Mouse (Mus musculus): Measurements from ENCODE around the gene Slc35g3. TPM values are rescaled to one million over a fixed set of nuclear protein-coding genes. Genes with fewer than 3 reads are reported as not detected.

Slc35g3 gene
- total RNA-seq, 1 experiment from 2014 or later, result not detected

DNA sequence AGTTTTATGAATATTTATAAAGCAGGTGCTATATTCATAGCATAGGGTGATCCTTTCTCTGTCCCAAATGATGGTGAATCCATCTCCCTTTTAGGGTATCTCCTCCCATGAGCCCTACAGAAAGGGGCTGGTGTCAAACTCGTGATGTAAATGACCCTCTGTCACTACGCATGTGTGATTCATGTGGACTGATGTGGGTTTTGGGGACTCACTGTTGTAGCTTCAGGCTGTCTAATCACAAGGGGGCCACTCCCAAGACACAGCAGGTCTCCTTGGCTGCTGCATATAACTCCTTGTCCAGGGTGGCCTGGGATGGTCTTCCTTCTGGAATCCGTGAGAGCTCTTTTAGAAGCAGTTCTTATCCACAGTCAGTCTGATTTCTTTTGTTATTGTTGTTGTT is 51.3 kb downstream of the Slc35g3 start:
- no peak for ATAC-seq (replicated peaks; ENCODE audit: low read depth, poor library complexity, severe bottlenecking)

Other genes starting within 250 kb of the Slc35g3 start
- gene Dnah2, start 212.9 kb downstream of the Slc35g3 start, total RNA-seq (2017), result 0.68 TPM in 1 of 2 replicates, not detected in the other
- 0.55 TPM in 1 of 2 replicates, not detected in the other for gene Efnb3, start 201.8 kb downstream of the Slc35g3 start, total RNA-seq (2017)
- 5.0 and 8.0 TPM in 2 replicates for gene Wrap53, start 181.7 kb downstream of the Slc35g3 start, total RNA-seq (2017)
- gene Trp53, start 181.6 kb downstream of the Slc35g3 start, total RNA-seq (2017), result 78.8 and 104 TPM in 2 replicates
- gene Atp1b2, start 156.0 kb downstream of the Slc35g3 start, total RNA-seq (2017), result 16.9 and 26.2 TPM in 2 replicates
- gene Shbg, start 144.1 kb downstream of the Slc35g3 start, total RNA-seq (2017), result not detected in 2 replicates
- not detected in 2 replicates for gene Sat2, start 139.9 kb downstream of the Slc35g3 start, total RNA-seq (2017)
- gene Fxr2, start 129.0 kb downstream of the Slc35g3 start, total RNA-seq (2017), result 38.9 and 44.1 TPM in 2 replicates
- 0.87 TPM in 1 of 2 replicates, not detected in the other for gene Sox15, start 106.7 kb downstream of the Slc35g3 start, total RNA-seq (2017)
- gene Mpdu1, start 99.3 kb downstream of the Slc35g3 start, total RNA-seq (2017), result 51.8 and 56.8 TPM in 2 replicates
- 11.0 and 29.0 TPM in 2 replicates for gene Cd68, start 95.8 kb downstream of the Slc35g3 start, total RNA-seq (2017)
- gene Eif4a1, start 89.5 kb downstream of the Slc35g3 start, total RNA-seq (2017), result 895 and 933 TPM in 2 replicates
- gene Senp3, start 79.9 kb downstream of the Slc35g3 start, total RNA-seq (2017), result 75.7 and 92.7 TPM in 2 replicates
- 7.7 and 11.1 TPM in 2 replicates for gene Tnfsf13, start 76.2 kb downstream of the Slc35g3 start, total RNA-seq (2017)
- gene Tnfsf12, start 66.1 kb downstream of the Slc35g3 start, total RNA-seq (2017), result not detected in 2 replicates
- gene Tnfsfm13, start 65.9 kb downstream of the Slc35g3 start, total RNA-seq (2017), result 2.1 and 3.0 TPM in 2 replicates
- 59.3 and 132 TPM in 2 replicates for gene Polr2a, start 3.3 kb downstream of the Slc35g3 start, total RNA-seq (2017)
- 2.2 and 2.6 TPM in 2 replicates for gene Zbtb4, start 3.9 kb upstream of the Slc35g3 start, total RNA-seq (2017)
- gene Chrnb1, start 34.0 kb upstream of the Slc35g3 start, total RNA-seq (2017), result 0.27 and 1.5 TPM in 2 replicates
- gene Fgf11, start 39.9 kb upstream of the Slc35g3 start, total RNA-seq (2017), result 2.5 TPM in 1 of 2 replicates, not detected in the other
- not detected in 2 replicates for gene Tmem102, start 43.7 kb upstream of the Slc35g3 start, total RNA-seq (2017)
- gene Gm39566, start 53.3 kb upstream of the Slc35g3 start, total RNA-seq (2017), result not detected in 2 replicates
- not detected in 2 replicates for gene Spem2, start 56.5 kb upstream of the Slc35g3 start, total RNA-seq (2017)
- gene Spem1, start 60.2 kb upstream of the Slc35g3 start, total RNA-seq (2017), result not detected in 2 replicates
- 6.5 and 8.6 TPM in 2 replicates for gene Nlgn2, start 75.8 kb upstream of the Slc35g3 start, total RNA-seq (2017)
- 245 and 258 TPM in 2 replicates for gene Tmem256, start 76.5 kb upstream of the Slc35g3 start, total RNA-seq (2017)
- gene Plscr3, start 84.4 kb upstream of the Slc35g3 start, total RNA-seq (2017), result 24.6 and 31.0 TPM in 2 replicates
- not detected in 2 replicates for gene Tnk1, start 96.8 kb upstream of the Slc35g3 start, total RNA-seq (2017)
- gene Tmem95, start 116.0 kb upstream of the Slc35g3 start, total RNA-seq (2017), result not detected in 2 replicates
- 0.39 and 0.50 TPM in 2 replicates for gene Kctd11, start 119.4 kb upstream of the Slc35g3 start, total RNA-seq (2017)
- gene Acap1, start 133.6 kb upstream of the Slc35g3 start, total RNA-seq (2017), result 73.1 and 81.7 TPM in 2 replicates
- 5.5 and 5.9 TPM in 2 replicates for gene 2810408A11Rik, start 139.0 kb upstream of the Slc35g3 start, total RNA-seq (2017)
- gene Neurl4, start 139.1 kb upstream of the Slc35g3 start, total RNA-seq (2017), result 26.9 and 32.3 TPM in 2 replicates
- 42.0 and 78.8 TPM in 2 replicates for gene Gps2, start 151.9 kb upstream of the Slc35g3 start, total RNA-seq (2017)
- 854 and 864 TPM in 2 replicates for gene Eif5a, start 160.0 kb upstream of the Slc35g3 start, total RNA-seq (2017)
- not detected in 2 replicates for gene Ybx2, start 173.8 kb upstream of the Slc35g3 start, total RNA-seq (2017)
- 0.78 TPM in 1 of 2 replicates, not detected in the other for gene Slc2a4, start 186.2 kb upstream of the Slc35g3 start, total RNA-seq (2017)
- not detected in 2 replicates for gene Cldn7, start 202.8 kb upstream of the Slc35g3 start, total RNA-seq (2017)
- 22.1 and 47.1 TPM in 2 replicates for gene Ctdnep1, start 219.2 kb upstream of the Slc35g3 start, total RNA-seq (2017)
- 41.2 and 47.0 TPM in 2 replicates for gene Elp5, start 220.5 kb upstream of the Slc35g3 start, total RNA-seq (2017)
- gene Gabarap, start 229.2 kb upstream of the Slc35g3 start, total RNA-seq (2017), result 163 and 255 TPM in 2 replicates
- 40.9 and 59.2 TPM in 2 replicates for gene Phf23, start 233.8 kb upstream of the Slc35g3 start, total RNA-seq (2017)
- 12.6 and 13.1 TPM in 2 replicates for gene Dvl2, start 238.6 kb upstream of the Slc35g3 start, total RNA-seq (2017)

Measured in common myeloid progenitor, adult 5-6 weeks (primary cell).